Mouse (Mus musculus) heart, postnatal 25 days (tissue): ENCODE data around the gene Mpnd. TPM values are rescaled to one million over a fixed set of nuclear protein-coding genes. Genes with fewer than 3 reads are reported as not detected.

Experiments used
- DNase-seq: peaks from one replicate; pipeline ENCODE4 v3.0.0; 2022; ENCODE audit warnings: low spot score
- intact Hi-C: fragments of 180-260 bp; cut with DNase I; formaldehyde crosslinking; loops from one replicate; pipeline ENCODE4 v1.15.1; 2025
- total RNA-seq, 2 experiments: library from RNA; stranded (reverse); gene quantifications; 2 replicates each; pipeline ENCODE4 v1.2.3; 2021

The Mpnd gene
- 10 to 100 TPM; 50.0 to 59.4 TPM for total RNA-seq

GRCm38 (mm10) chr17:56005415-56006061, at the start of gene Mpnd, which contains the start of gene Stap2:
Gene Mpnd (plus strand): TSS chr17:56005711.
Gene Stap2 (minus strand): TSS chr17:56005584.
- intact Hi-C loops: no loop called here
- DNase-seq: peak; percentile 67

DNA sequence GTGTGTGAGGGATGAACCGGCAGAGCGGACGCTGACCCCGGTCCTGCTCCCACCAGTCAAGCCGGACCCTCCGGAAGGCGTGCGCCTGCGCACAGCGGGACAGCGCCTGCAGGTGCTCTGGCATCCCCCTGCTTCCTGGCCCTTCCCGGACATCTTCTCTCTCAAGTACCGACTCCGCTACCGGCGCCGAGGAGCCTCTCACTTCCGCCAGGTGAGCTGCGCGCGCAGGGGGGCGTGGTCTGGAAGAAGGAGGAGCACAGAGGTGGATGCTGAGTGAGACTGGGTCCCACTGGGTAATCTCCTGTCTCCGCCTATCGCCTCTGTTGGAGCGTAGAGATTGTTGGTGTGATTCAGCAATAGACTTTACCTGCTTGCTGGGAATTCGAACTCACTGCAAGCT, 49.4 kb upstream of the Mpnd start:
- no peak for DNase-seq
- intact Hi-C loops: loop anchor here (5.0 kb wide), 3 partner anchors 74 to 301 kb away; partner anchors contain the start of gene Fem1a

GRCm38 (mm10) chr17:55956591-55956990, 48.9 kb upstream of the Mpnd start:
- intact Hi-C loops: loop anchor here (5.0 kb wide), 3 partner anchors 74 to 301 kb away; partner anchors contain the start of gene Fem1a
- no peak for DNase-seq

- DNase-seq: no peak
- intact Hi-C loops: loop anchor here (5.0 kb wide), 3 partner anchors 75 to 300 kb away; partner anchors contain the start of gene Fem1a
These were observed 48.3 kb upstream of the Mpnd start for GRCm38 (mm10) chr17:55957168-55957567.

DNA sequence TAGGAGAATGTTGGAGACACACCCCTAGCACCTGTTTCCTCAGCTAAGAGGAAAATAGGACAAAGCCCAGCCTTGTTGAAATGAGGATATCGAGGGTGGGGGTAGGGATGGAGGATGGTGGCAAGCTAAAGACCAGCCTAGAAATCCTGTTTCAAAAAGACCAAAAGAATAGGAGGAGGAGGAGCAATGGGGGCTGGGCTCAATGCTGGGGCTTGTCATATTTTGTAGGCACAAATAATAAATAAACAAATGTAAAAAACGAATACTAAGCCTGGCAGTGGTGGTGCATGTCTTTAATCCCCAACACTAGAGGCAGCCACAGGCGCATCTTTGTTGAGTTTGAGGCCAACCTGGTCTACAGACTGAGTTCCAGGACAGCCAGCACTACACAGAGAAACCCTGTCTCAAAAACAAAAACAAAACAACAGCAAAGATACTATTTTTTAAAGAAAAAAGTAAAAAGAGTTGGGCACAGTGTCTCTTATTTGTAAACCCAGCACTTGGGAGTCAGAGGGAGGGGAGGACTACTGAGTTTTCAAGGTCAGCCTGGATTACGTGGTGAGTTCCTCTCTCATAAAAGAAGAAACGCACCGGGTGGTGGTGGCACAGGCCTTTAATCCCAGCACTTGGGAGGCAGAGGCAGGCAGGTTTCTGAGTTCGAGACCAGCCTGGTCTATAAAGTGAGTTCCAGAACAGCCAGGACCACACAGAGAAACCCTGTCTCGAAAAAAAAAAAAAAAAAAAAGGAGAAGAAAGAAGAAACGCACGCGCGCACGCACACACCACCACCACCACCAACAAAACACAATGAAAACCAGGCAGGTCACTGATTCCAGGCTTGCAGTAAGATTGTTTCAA, 47.6 kb upstream of the Mpnd start:
- intact Hi-C loops: loop anchor here (1.0 to 5.0 kb wide), 4 partner anchors 52 to 299 kb away; partner anchors contain the start of gene Fem1a
- no peak for DNase-seq

GRCm38 (mm10) chr17:55958584-55958886, 47.0 kb upstream of the Mpnd start:
- DNase-seq: no peak
- intact Hi-C loops: loop anchor here (1.0 to 5.0 kb wide), 4 partner anchors 52 to 299 kb away; partner anchors contain the start of gene Fem1a

- intact Hi-C loops: loop anchor here (1.0 to 5.0 kb wide), 4 partner anchors 51 to 298 kb away; partner anchors contain the start of gene Fem1a
These were observed 46.4 kb upstream of the Mpnd start, which contains the start of gene Yju2 for GRCm38 (mm10) chr17:55958918-55959728. Gene Yju2 (plus strand): TSS chr17:55959099.

GRCm38 (mm10) chr17:55959946-55960740, 45.4 kb upstream of the Mpnd start:
- DNase-seq: no peak
- intact Hi-C loops: loop anchor here (5.0 kb wide), 3 partner anchors 78 to 297 kb away; partner anchors contain the start of gene Fem1a

More at GRCm38 (mm10) chr17:55958918-55959728, 46.4 kb upstream of the Mpnd start, which contains the start of gene Yju2:
- peak; percentile 90 for DNase-seq

DNA sequence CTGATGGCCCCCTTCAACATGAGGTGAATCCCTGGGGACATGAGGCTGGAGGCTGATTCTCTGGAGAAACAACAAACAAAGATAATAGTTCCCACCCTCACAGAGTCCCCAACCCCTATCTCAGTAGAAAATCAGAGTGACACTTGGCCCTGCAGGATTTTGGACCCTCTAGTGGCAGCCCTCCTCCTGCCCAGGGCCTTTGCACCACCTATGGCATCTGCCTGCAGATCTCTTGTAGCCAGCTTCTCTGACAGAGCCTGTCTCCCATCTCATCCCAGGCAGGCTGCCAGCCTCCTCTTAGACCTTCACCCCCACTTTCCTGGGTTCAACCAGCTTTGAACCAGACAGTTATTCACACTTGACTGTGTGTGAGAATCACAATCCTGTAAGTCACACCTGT, 44.7 kb upstream of the Mpnd start:
- intact Hi-C loops: no loop called here
- no peak for DNase-seq

GRCm38 (mm10) chr17:55961631-55962030, 43.9 kb upstream of the Mpnd start:
- intact Hi-C loops: no loop called here
- no peak for DNase-seq

- intact Hi-C loops: no loop called here
- no peak for DNase-seq
These were observed 42.3 kb upstream of the Mpnd start for GRCm38 (mm10) chr17:55963171-55963570.

DNA sequence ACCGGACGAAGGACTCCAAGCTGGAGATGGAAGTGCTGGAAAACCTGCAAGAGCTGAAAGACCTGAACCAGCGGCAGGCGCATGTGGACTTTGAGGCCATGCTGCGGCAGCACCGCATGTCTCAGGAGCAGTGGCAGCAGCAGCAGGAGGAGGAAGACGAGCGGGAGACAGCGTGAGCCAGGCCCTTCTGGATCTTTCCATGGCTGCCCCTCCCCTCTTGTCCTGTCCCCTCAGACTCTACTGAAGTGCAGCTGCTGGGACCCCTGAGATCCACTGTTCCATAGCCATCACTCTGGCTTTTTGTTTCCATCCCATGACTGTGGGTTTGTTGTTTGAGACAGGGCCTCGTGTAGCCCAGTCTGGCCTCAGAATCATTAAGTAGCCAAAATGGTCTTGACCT, 41.0 kb upstream of the Mpnd start:
- intact Hi-C loops: no loop called here
- no peak for DNase-seq

GRCm38 (mm10) chr17:55964996-55965395, 40.5 kb upstream of the Mpnd start:
- no peak for DNase-seq
- intact Hi-C loops: no loop called here

DNA sequence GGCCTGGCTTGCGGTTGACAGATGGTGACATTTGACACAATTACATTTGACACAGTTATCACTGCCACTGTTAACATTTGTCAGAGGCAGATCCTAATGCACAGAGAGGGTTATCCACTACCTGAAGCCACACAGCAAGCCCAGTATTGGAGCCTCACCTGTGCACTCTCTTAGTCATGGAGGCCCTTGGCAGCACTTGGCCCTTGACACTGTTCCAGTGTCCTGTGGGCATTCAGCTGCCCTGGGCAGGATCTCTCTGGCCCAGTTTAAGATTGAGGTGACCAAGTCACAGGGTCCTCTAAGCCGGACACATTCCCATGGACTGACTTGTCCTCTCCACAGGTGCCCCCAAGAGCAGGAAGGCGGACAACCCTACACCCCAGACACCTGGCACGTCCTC, 38.3 kb upstream of the Mpnd start:
- DNase-seq: no peak
- intact Hi-C loops: no loop called here

GRCm38 (mm10) chr17:55968210-55968609, 37.3 kb upstream of the Mpnd start:
- no peak for DNase-seq

GRCm38 (mm10) chr17:55969560-55969959, 36.0 kb upstream of the Mpnd start:
- no peak for DNase-seq
- intact Hi-C loops: no loop called here

More at GRCm38 (mm10) chr17:55968210-55968609, 37.3 kb upstream of the Mpnd start:
- intact Hi-C loops: no loop called here

GRCm38 (mm10) chr17:55969966-55970891, 35.3 kb upstream of the Mpnd start, which contains the start of gene Shd:
Gene Shd (plus strand): TSS chr17:55970467.
- intact Hi-C loops: no loop called here
- no peak for DNase-seq

GRCm38 (mm10) chr17:55971453-55971852, 34.1 kb upstream of the Mpnd start:
- intact Hi-C loops: no loop called here
- no peak for DNase-seq
